Mouse (Mus musculus) forebrain, postnatal 0 days (tissue): ENCODE data around the gene Paqr6. TPM values are rescaled to one million over a fixed set of nuclear protein-coding genes. Genes with fewer than 3 reads are reported as not detected.
A peak's percentile ranks its signal among the peaks of the same experiment; 100 is the strongest.

Source experiments
- ATAC-seq: fragments of 200-750 bp; cut with Nextera tagmentation; 2 replicates; pipeline ENCODE4 v1.8.0; 2017; ENCODE audit warnings: mild to moderate bottlenecking, moderate library complexity
- DNase-seq: peaks from one replicate; pipeline ENCODE4 v3.0.0-alpha.2; 2015
- H3K27ac ChIP-seq: fragments of 300-500 bp; sonication (generic); 2 replicates; pipeline ENCODE4 v1.5.1; 2014; ENCODE audit warnings: low read depth, mild to moderate bottlenecking, antibody characterized with exemption, low read length, moderate library complexity, mixed read lengths
- H3K27me3 ChIP-seq: fragments of 300-500 bp; sonication (generic); 2 replicates; pipeline ENCODE4 v1.6.1; 2014; ENCODE audit warnings: mild to moderate bottlenecking, low read length, mixed read lengths; ENCODE audit not compliant: insufficient read depth
- H3K36me3 ChIP-seq: fragments of 300-500 bp; sonication (generic); 2 replicates; pipeline ENCODE4 v1.6.1; 2014; ENCODE audit warnings: mild to moderate bottlenecking, moderate library complexity; ENCODE audit not compliant: insufficient read depth
- H3K4me1 ChIP-seq: fragments of 300-500 bp; sonication (generic); 2 replicates; pipeline ENCODE4 v1.6.1; 2014; ENCODE audit warnings: antibody characterized with exemption; ENCODE audit not compliant: insufficient read depth
- H3K4me2 ChIP-seq: fragments of 300-500 bp; sonication (generic); 2 replicates; pipeline ENCODE4 v1.6.1; 2014; ENCODE audit warnings: low read depth, mild to moderate bottlenecking, moderate library complexity
- H3K4me3 ChIP-seq: fragments of 300-500 bp; sonication (generic); 2 replicates; pipeline ENCODE4 v1.5.1; 2014; ENCODE audit warnings: low read depth, low read length, mixed read lengths
- H3K9ac ChIP-seq: fragments of 300-500 bp; sonication (generic); 2 replicates; pipeline ENCODE4 v1.6.1; 2014; ENCODE audit warnings: mild to moderate bottlenecking
- H3K9me3 ChIP-seq: fragments of 300-500 bp; sonication (generic); 2 replicates; pipeline ENCODE4 v1.6.1; 2016; ENCODE audit warnings: low read length
- CTCF ChIP-seq: sonication (generic); IDR thresholded peaks from 2 replicates; pipeline ENCODE4 v1.5.1; 2016; ENCODE audit warnings: antibody characterized with exemption, control low read depth, low read depth
- WGBS: fragments of 180-500 bp; shearing (Covaris S2); extraction: QIAGEN DNeasy Blood & Tissue Kit; methylation state at CpG from one replicate; pipeline ENCODE4 v1.1.7; 2014; 5-methylcytosine and 5-hydroxymethylcytosine counted together
- polyA plus RNA-seq: library from polyadenylated mRNA; unstranded; fragments of >200 nt; fragmentation: Nextera tagmentation; extraction: Ambion mirVana; gene quantifications from 2 replicates; pipeline ENCODE4 v1.2.1, GENCODE M21; 2015
- total RNA-seq: library from RNA; depleted of rRNA; stranded (reverse); fragments of >200 nt; gene quantifications from 2 replicates; pipeline ENCODE4 v1.2.3, GENCODE M21; 2014

The Paqr6 gene
- total and polyA plus RNA-seq, 2 experiments from 2014 or later, result 3.0 to 3.3 TPM

DNA sequence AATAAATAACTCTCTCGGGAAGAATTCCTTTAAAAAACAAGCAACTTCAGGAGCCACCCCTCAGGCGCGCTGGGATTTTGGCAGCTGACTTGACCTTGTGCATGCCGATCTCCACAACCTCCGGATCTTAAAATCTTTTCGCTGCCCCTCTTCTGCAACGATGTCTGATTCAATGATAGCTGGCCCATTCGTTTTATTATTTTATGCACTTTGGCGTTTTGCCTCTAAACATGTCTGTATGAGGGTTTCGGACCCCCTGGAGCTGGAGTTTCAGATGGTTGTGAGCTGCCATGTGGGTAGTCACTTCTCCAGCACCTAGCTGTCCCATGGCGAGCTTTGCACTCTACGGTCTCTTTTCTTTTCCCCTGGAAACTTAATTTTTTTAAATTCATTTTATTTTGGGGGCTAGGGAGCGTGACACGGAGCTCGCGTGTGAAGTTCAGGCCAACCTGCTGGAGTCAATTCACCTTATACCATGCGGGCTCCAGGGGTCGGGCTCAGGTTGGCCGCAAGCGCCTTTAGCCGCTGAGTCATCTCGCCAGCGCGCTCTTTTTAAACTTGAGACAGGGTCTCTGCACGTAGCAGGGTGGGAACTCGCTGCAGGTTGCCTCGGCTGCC lies 28.8 kb upstream of the Paqr6 start:
- Histone ChIP-seq H3K4me1 (peaks cover 16% of the 10 kb centered on the region; the same call in 1 of the 2 replicates), H3K4me3 (peak overlapping the region; percentile 89), H3K9ac (peak overlapping the region; percentile 88), H3K4me2 (peak overlapping the region; percentile 78), H3K27ac (peak overlapping the region; percentile 95), H3K27me3 (no peaks in the 10 kb centered on the region), H3K9me3 (no peaks in the 10 kb centered on the region), H3K36me3 (no peaks in the 10 kb centered on the region)
- 2% methylated on average over 27 of the region's 27 CpGs for WGBS
- no peak for TF ChIP-seq CTCF
- DNase-seq, result no peak
- ATAC-seq, result peak; percentile 48

DNA sequence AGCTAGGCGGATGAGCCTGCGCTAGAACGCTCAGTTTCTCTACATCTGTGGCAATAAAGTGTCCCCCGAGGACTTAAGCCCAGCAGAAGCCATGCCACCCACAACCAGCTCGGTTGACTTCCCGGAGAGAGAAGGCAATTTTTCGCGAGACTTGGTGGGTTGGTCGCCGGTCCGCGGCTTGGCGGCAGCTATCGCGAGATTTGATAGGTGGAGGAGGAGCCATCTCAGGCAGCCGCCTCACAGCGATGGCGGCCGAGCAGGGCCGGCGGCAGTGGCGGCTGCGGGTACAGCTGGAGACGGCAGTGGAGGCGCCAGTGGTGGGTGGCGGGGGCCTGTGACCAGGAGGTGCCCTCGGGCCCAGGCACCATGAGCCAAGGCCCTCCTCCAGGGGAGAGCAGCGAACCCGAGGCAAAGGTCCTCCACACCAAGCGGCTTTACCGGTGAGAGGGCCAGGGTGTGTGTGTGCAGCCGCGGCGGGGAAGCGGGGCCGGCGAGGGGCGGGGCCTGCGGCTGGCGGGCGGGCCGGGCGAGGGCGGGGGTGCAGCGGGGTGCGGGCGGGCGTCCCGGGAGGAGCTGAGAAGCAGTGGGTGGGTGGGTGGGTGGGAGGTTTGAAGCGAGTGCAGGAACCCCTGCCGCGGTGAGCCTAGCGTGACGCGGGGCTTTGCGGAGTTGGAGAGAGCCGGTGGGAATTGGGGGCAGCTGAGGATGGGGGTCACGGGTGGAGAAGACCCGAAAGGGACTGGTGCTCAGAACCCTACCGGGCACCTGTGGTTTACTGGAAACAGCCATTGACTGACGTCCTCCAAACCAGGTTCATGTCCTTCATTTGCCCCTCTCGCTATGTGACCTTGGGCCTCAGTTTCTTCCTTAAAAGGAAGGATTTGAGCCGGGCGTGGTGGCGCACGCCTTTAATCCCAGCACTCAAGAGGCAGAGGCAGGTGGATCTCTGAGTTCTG lies 28.0 kb upstream of the Paqr6 start, which contains the start of the genes Tmem79 and Smg5:
TSS of gene Tmem79 (minus strand) at position 91 of the 956 bp plus-strand sequence.
TSS of gene Smg5 (plus strand) at position 203 of the 956 bp plus-strand sequence.
- peak within 1 kb of the TSS; percentile 95 for H3K27ac ChIP-seq
- ATAC-seq, result peak; percentile 98
- H3K4me3 ChIP-seq, result peak within 1 kb of the TSS; percentile 89
- DNase-seq, result peak; percentile 96
- no peaks in the 10 kb centered on the region for H3K27me3 ChIP-seq
- WGBS, result 4% methylated on average over 58 of the region's 66 CpGs
- no peaks in the 10 kb centered on the region for H3K9me3 ChIP-seq
- H3K36me3 ChIP-seq, result no peaks in the 10 kb centered on the region
- peak within 1 kb of the TSS; percentile 88 for H3K9ac ChIP-seq
- no peak for TF ChIP-seq CTCF
- H3K4me1 ChIP-seq, result peaks cover 16% of the 10 kb centered on the region; the same call in 1 of the 2 replicates
- H3K4me2 ChIP-seq, result peak within 1 kb of the TSS; percentile 78

GRCm38 (mm10) chr3:88337367-88338020 lies 26.9 kb upstream of the Paqr6 start:
- H3K9me3 ChIP-seq, result no peaks in the 10 kb centered on the region
- no peak overlapping the region for H3K4me3 ChIP-seq
- DNase-seq (no peak), ATAC-seq (no peak)
- peak overlapping the region; percentile 57; the same call in 1 of the 2 replicates for H3K4me2 ChIP-seq
- H3K27ac ChIP-seq, result no peak overlapping the region
- 86% methylated on average over 11 of the region's 11 CpGs for WGBS
- no peak for TF ChIP-seq CTCF
- peaks cover 16% of the 10 kb centered on the region; the same call in 1 of the 2 replicates for H3K4me1 ChIP-seq
- H3K27me3 ChIP-seq, result no peaks in the 10 kb centered on the region
- peaks cover 10% of the 10 kb centered on the region for H3K36me3 ChIP-seq
- H3K9ac ChIP-seq, result no peak overlapping the region

DNA sequence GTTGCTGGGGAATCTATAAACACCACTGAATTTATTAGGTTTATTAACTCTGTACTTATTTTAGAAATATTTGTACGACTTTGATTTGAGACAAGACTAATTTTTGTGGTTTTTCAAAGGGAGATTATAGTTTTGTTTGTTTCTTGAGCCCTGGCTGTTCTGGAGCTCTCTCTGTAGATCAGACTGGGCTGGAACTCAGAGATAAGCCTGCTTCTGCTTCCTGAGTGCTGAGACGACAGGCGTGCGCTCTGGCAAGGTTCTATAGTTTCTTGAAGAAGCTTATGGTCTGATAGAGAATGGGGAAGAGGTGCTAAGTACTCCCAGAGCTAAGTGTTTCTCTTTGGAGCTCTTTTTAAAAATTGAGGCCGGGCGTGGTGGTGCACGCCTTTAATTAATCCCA lies 26.1 kb upstream of the Paqr6 start:
- Histone ChIP-seq H3K27ac (no peak overlapping the region), H3K36me3 (peaks cover 19% of the 10 kb centered on the region), H3K4me3 (no peak overlapping the region), H3K9me3 (no peaks in the 10 kb centered on the region), H3K4me1 (peaks cover 16% of the 10 kb centered on the region; the same call in 1 of the 2 replicates), H3K4me2 (no peak overlapping the region), H3K27me3 (no peaks in the 10 kb centered on the region), H3K9ac (no peak overlapping the region)
- no peak for ATAC-seq
- no peak for TF ChIP-seq CTCF
- WGBS, result 96% methylated on average over 7 of the region's 7 CpGs
- DNase-seq, result no peak

DNA sequence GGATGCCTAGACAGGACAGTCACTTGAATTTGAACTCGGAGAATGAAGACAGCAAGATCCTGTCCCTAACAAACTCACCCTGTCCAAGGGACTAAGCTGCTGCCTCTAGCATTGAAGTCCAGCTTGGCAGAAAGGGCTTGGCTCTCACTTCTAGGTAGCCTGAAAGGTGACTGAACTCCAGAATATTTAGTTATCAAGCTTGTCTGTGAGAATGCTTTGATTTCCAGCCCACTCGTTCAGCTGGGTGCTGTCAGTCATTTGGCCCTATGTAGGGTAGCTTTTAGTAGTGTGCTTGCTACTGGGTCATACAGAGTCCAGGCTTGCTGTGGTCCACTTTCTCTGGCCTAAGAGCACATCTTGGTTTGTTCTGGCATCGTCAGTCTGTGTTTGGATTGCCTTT lies 25.4 kb upstream of the Paqr6 start:
- no peaks in the 10 kb centered on the region for H3K9me3 ChIP-seq
- H3K4me1 ChIP-seq, result peaks cover 16% of the 10 kb centered on the region; the same call in 1 of the 2 replicates
- H3K36me3 ChIP-seq, result peaks cover 25% of the 10 kb centered on the region
- no peak overlapping the region for H3K27ac ChIP-seq
- TF ChIP-seq CTCF, result no peak
- H3K27me3 ChIP-seq, result no peaks in the 10 kb centered on the region
- H3K9ac ChIP-seq, result no peak overlapping the region
- no peak for DNase-seq
- no peak for ATAC-seq
- WGBS, result 73% methylated on average over 3 of the region's 3 CpGs
- H3K4me2 ChIP-seq, result no peak overlapping the region
- H3K4me3 ChIP-seq, result no peak overlapping the region

DNA sequence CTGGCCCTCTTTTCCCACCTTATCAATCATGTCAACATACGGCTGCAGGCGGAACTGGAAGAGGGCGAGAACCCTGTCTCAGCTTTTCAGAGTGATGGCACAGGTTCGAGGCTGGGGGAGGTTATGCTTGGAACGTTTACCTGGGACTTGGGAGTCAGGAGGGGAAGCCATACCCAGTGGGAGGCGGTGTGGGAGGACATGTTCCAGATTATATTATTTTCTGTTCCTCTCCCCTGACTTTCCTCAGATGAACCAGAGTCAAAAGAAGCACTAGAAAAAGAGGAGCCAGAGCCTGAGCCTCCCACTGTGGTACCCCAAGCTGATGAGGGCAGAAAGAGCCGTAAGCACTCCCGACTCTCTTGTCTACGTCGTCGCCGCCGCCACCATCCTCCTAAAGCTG lies 13.7 kb upstream of the Paqr6 start:
- H3K36me3 ChIP-seq, result peaks cover 100% of the 10 kb centered on the region
- H3K9me3 ChIP-seq, result no peaks in the 10 kb centered on the region
- H3K27me3 ChIP-seq, result no peaks in the 10 kb centered on the region
- WGBS, result 96% methylated on average over 13 of the region's 13 CpGs
- TF ChIP-seq CTCF, result no peak
- H3K4me1 ChIP-seq, result no peaks in the 10 kb centered on the region
- H3K4me2 ChIP-seq, result no peak overlapping the region
- H3K9ac ChIP-seq, result no peak overlapping the region
- no peak overlapping the region for H3K4me3 ChIP-seq
- H3K27ac ChIP-seq, result no peak overlapping the region
- ATAC-seq (no peak), DNase-seq (no peak)
